Mouse (Mus musculus): ENCODE measurements around the gene Sema6d.

DNA sequence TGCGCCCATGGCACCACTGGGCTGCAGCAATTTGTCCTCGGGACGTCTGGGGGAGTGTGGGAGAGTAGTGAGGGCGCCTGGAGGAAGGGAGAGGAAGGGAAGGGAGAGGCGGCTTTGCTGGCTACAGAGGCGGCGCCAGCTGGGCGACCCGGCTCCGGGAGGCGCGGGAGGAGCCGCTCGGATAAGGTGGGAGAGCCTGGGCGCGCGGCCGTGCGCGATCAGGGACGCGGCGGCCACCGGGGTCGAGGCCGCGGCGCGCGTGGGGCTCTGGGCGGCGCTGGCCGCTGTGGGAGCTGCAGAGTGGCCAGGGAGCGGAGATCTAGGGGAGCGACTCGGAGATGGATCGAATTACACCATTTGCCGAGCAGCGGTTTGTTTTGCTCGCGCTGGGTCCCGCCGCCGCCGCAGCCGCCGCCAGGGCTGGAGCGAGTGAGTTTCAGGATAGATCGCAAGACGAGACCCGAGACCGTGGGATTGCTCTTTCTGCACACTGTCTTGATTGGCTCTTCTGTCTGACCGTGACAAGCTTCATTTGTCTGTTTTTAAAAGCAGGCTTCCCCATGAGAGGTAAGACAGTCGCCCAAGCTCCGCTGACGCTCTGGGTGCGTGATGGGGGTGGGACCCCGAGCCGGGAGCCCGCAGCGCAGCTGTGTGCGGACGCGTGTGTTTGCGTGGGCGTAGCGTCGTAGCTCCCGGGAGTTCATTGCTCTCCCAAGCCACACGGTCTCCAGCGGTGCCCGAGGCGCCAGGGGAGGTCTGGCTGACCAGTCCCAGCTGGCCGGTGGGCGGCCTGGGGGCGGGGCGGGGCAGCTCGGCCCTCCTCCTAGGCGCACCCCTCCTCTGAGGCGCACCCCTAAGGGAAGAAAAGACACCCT is 520.2 kb downstream of the Sema6d start:
- TF ChIP-seq EP300 (IDR thresholded peaks at IDR 0.05; ENCODE audit: low read depth) (no peak), CTCF (IDR thresholded peaks at IDR 0.05; ENCODE audit: low read depth) (no peak)
